Mouse (Mus musculus) left cerebral cortex, adult 2 months (tissue): ENCODE data around the gene Cdc42ep4. TPM values are rescaled to one million over a fixed set of nuclear protein-coding genes. Genes with fewer than 3 reads are reported as not detected.

Experiments used
- DNase-seq, 2 experiments: peaks; one replicate each; pipeline ENCODE4 v3.0.0; 2021 to 2022; ENCODE audit warnings: low spot score in 2 of 2, mixed read lengths in 1 of 2; ENCODE audit errors: extremely low spot score in 1 of 2
- H3K27ac ChIP-seq: fragments of 200-600 bp; 2 replicates; pipeline ENCODE4 v1.8.1; 2022
- H3K4me3 ChIP-seq: fragments of 200-600 bp; 2 replicates; pipeline ENCODE4 v1.8.1; 2022
- CTCF ChIP-seq: fragments of 200-600 bp; IDR thresholded peaks from 2 replicates; pipeline ENCODE4 v1.8.1; 2022; ENCODE audit warnings: antibody characterized with exemption, mild to moderate bottlenecking, moderate library complexity
- intact Hi-C: fragments of 180-260 bp; cut with DNase I; formaldehyde crosslinking; loops from one replicate; pipeline ENCODE4 v1.15.1; 2025
- total RNA-seq, 2 experiments: library from RNA; stranded (reverse); gene quantifications; 2 replicates each; pipeline ENCODE4 v1.2.3; 2021

Gene Cdc42ep4
- total RNA-seq, 2 experiments from 2014 or later: 25.6 to 28.8 TPM

GRCm38 (mm10) chr11:113773191-113773590, 21.5 kb upstream of the Cdc42ep4 start:
- intact Hi-C loops: no loop called here
- TF ChIP-seq CTCF: no peak
- Histone ChIP-seq H3K27ac (no peak overlapping the region), H3K4me3 (no peak overlapping the region)
- DNase-seq: no peak

- intact Hi-C loops: no loop called here
- no peak for TF ChIP-seq CTCF
- Histone ChIP-seq H3K27ac (no peak overlapping the region), H3K4me3 (no peak overlapping the region)
- DNase-seq: no peak
These were observed 19.5 kb upstream of the Cdc42ep4 start for GRCm38 (mm10) chr11:113771187-113771586.

GRCm38 (mm10) chr11:113768356-113768755, 16.7 kb upstream of the Cdc42ep4 start:
- no peak for DNase-seq
- intact Hi-C loops: no loop called here
- no peak overlapping the region for H3K27ac ChIP-seq
- TF ChIP-seq CTCF: no peak
- no peak overlapping the region for H3K4me3 ChIP-seq

- DNase-seq: no peak
- no peak for TF ChIP-seq CTCF
- Histone ChIP-seq H3K27ac (no peak overlapping the region), H3K4me3 (no peak overlapping the region)
- intact Hi-C loops: no loop called here
These were observed 15.6 kb upstream of the Cdc42ep4 start for GRCm38 (mm10) chr11:113767285-113767684.

- H3K27ac ChIP-seq: no peak overlapping the region
- H3K4me3 ChIP-seq: no peak overlapping the region
- intact Hi-C loops: no loop called here
- TF ChIP-seq CTCF: no peak
- no peak for DNase-seq
These were observed 14.8 kb upstream of the Cdc42ep4 start for GRCm38 (mm10) chr11:113766284-113766985.

GRCm38 (mm10) chr11:113764132-113764849, 12.6 kb upstream of the Cdc42ep4 start:
- TF ChIP-seq CTCF: no peak
- no peak for DNase-seq
- no peak overlapping the region for H3K27ac ChIP-seq
- intact Hi-C loops: no loop called here
- H3K4me3 ChIP-seq: no peak overlapping the region

GRCm38 (mm10) chr11:113763449-113763848, 11.8 kb upstream of the Cdc42ep4 start:
- no peak for TF ChIP-seq CTCF
- DNase-seq: no peak
- Histone ChIP-seq H3K27ac (no peak overlapping the region), H3K4me3 (no peak overlapping the region)
- intact Hi-C loops: no loop called here

GRCm38 (mm10) chr11:113762136-113762797, 10.6 kb upstream of the Cdc42ep4 start:
- Histone ChIP-seq H3K4me3 (no peak overlapping the region), H3K27ac (no peak overlapping the region)
- no peak for TF ChIP-seq CTCF
- intact Hi-C loops: no loop called here
- DNase-seq: no peak

- no peak overlapping the region for H3K27ac ChIP-seq
- DNase-seq: no peak
- no peak overlapping the region for H3K4me3 ChIP-seq
- intact Hi-C loops: no loop called here
- TF ChIP-seq CTCF: no peak
These were observed 10.0 kb upstream of the Cdc42ep4 start for GRCm38 (mm10) chr11:113761646-113762045.

- intact Hi-C loops: no loop called here
These were observed 8.8 kb upstream of the Cdc42ep4 start for GRCm38 (mm10) chr11:113760476-113760875.

GRCm38 (mm10) chr11:113758851-113759250, 7.2 kb upstream of the Cdc42ep4 start:
- Histone ChIP-seq H3K4me3 (no peak overlapping the region), H3K27ac (no peak overlapping the region)
- intact Hi-C loops: no loop called here
- DNase-seq: no peak
- TF ChIP-seq CTCF: no peak

More at GRCm38 (mm10) chr11:113760476-113760875, 8.8 kb upstream of the Cdc42ep4 start:
- Histone ChIP-seq H3K4me3 (no peak overlapping the region), H3K27ac (no peak overlapping the region)
- TF ChIP-seq CTCF: no peak
- no peak for DNase-seq

- no peak for DNase-seq
- no peak for TF ChIP-seq CTCF
- H3K27ac ChIP-seq: no peak overlapping the region
- intact Hi-C loops: no loop called here
- H3K4me3 ChIP-seq: no peak overlapping the region
These were observed 4.9 kb upstream of the Cdc42ep4 start for GRCm38 (mm10) chr11:113756578-113756977.
